8 mouse cellular contexts compared by ENCODE assay signal in genomic region chr10:61383021-61383714, GRCm38 (mm10). TPM values are rescaled to one million over a fixed set of nuclear protein-coding genes. Genes with fewer than 3 reads are reported as not detected.
DNase-seq lines count a peak whose midpoint lies in the region; ATAC-seq lines count a peak whose summit lies in the region.

Pald1 (minus strand) TSS chr10:61383530.

- H3K9me3 ChIP-seq in limb, embryonic 12.5 days: no peaks in the 10 kb centered on the region
- H3K9me3 ChIP-seq in midbrain, embryonic 13.5 days: no peaks in the 10 kb centered on the region
- no peaks in the 10 kb centered on the region for H3K9me3 ChIP-seq in stomach, embryonic 15.5 days

- peak within 1 kb of the TSS; percentile 63 for H3K4me3 ChIP-seq in limb, embryonic 12.5 days (replicated peaks)
- peak within 1 kb of the TSS; percentile 62 for H3K4me3 ChIP-seq in midbrain, embryonic 13.5 days (replicated peaks)
- peak within 1 kb of the TSS; percentile 64 for H3K4me3 ChIP-seq in stomach, embryonic 15.5 days (replicated peaks)

- under 1% methylated on average over 59 of the region's 60 CpGs for WGBS in limb, embryonic 12.5 days
- WGBS in midbrain, embryonic 13.5 days: 0% methylated on average over 57 of the region's 60 CpGs
- 1% methylated on average over 51 of the region's 60 CpGs for WGBS in stomach, embryonic 15.5 days

- peaks cover 19% of the 10 kb centered on the region; the same call in 1 of the 2 replicates for H3K27me3 ChIP-seq in limb, embryonic 12.5 days
- H3K27me3 ChIP-seq in midbrain, embryonic 13.5 days: peaks cover 37% of the 10 kb centered on the region
- H3K27me3 ChIP-seq in stomach, embryonic 15.5 days (replicated peaks): no peaks in the 10 kb centered on the region

- no peaks in the 10 kb centered on the region for H3K36me3 ChIP-seq in limb, embryonic 12.5 days
- H3K36me3 ChIP-seq in midbrain, embryonic 13.5 days: no peaks in the 10 kb centered on the region
- no peaks in the 10 kb centered on the region for H3K36me3 ChIP-seq in stomach, embryonic 15.5 days

- peak; percentile 77 for ATAC-seq in limb, embryonic 12.5 days (ENCODE audit: insufficient number of reproducible peaks, insufficient read depth, low FRiP score, low TSS enrichment, low read depth)
- peak; percentile 87 for ATAC-seq in midbrain, embryonic 13.5 days
- ATAC-seq in stomach, embryonic 15.5 days (ENCODE audit: insufficient read depth, low FRiP score, low read depth): peak; percentile 80

- peak; percentile 23 to 24 for DNase-seq in B cell, adult 2 months
- DNase-seq in adrenal gland, adult 8-10 months: peak; percentile 79
- DNase-seq in embryo, embryonic 9.5 days (ENCODE audit: extremely low spot score): peak; percentile 89
- DNase-seq in heart, adult 11 months: peak; percentile 99
- DNase-seq in kidney, adult 18-20 months: peak; percentile 76

- peak within 1 kb of the TSS; percentile 12; the same call in 1 of the 2 replicates for H3K27ac ChIP-seq in limb, embryonic 12.5 days
- H3K27ac ChIP-seq in midbrain, embryonic 13.5 days: no peak within 1 kb of the TSS; the same call in 1 of the 2 replicates
- peak within 1 kb of the TSS; percentile 59 for H3K27ac ChIP-seq in stomach, embryonic 15.5 days

- H3K4me1 ChIP-seq in limb, embryonic 12.5 days (replicated peaks): peaks cover 40% of the 10 kb centered on the region
- peaks cover 35% of the 10 kb centered on the region for H3K4me1 ChIP-seq in midbrain, embryonic 13.5 days (replicated peaks)
- H3K4me1 ChIP-seq in stomach, embryonic 15.5 days: peaks cover 38% of the 10 kb centered on the region

- peak within 1 kb of the TSS; percentile 93 for H3K4me2 ChIP-seq in limb, embryonic 12.5 days
- peak within 1 kb of the TSS; percentile 89 for H3K4me2 ChIP-seq in midbrain, embryonic 13.5 days (replicated peaks)
- peak within 1 kb of the TSS; percentile 96 for H3K4me2 ChIP-seq in stomach, embryonic 15.5 days

- peak within 1 kb of the TSS; percentile 73 for H3K9ac ChIP-seq in limb, embryonic 12.5 days (replicated peaks)
- H3K9ac ChIP-seq in midbrain, embryonic 13.5 days (replicated peaks): peak within 1 kb of the TSS; percentile 74
- H3K9ac ChIP-seq in stomach, embryonic 15.5 days: peak within 1 kb of the TSS; percentile 76

RNA-seq across cellular contexts. Expression of gene Pald1, which starts in this region (rescaled TPM):
- total RNA-seq in adrenal gland, adult 8-10 months (2022): 10 to 100 TPM; 13.2 to 24.9 (median 19.0) TPM
- 25.3 and 25.8 TPM in 2 replicates for polyA plus RNA-seq in limb, embryonic 12.5 days (2016; fragmentation: Nextera tagmentation; extraction: Ambion mirVana)
- 17.5 and 21.1 TPM in 2 replicates for polyA plus RNA-seq in midbrain, embryonic 13.5 days (2015; fragmentation: Nextera tagmentation; extraction: Ambion mirVana)
- polyA plus RNA-seq in stomach, embryonic 15.5 days (2015; fragmentation: Nextera tagmentation; extraction: Ambion mirVana): 16.9 and 18.7 TPM in 2 replicates

Comparison
In these comparisons a context has a peak if more than half of its experiments do, and no peak if none do; other contexts are left out.
1. DNase-seq: peak in every context shown above with its lines; median percentile 99 in heart, adult 11 months; 89 in embryo, embryonic 9.5 days; 79 in adrenal gland, adult 8-10 months; 76 in kidney, adult 18-20 months; 24 in B cell, adult 2 months.